Comparison of ENCODE assay signal across 29 mouse cellular contexts in genomic region chr16:88412287-88412686, GRCm38 (mm10).
DNase-seq lines count a peak whose midpoint lies in the region; ATAC-seq lines count a peak whose summit lies in the region.
"Had no signal": no experiment of that assay in that cellular context is flagged by ENCODE, and none has a peak within 500 bp of the region (broad histone marks: within the 10 kb centered on the region; RNA-seq: fewer than 3 reads in every experiment).

No protein-coding gene starts in this region.

- no peak overlapping the region for H3K27ac ChIP-seq in liver, embryonic 15.5 days (replicated peaks)
- no peak overlapping the region for H3K27ac ChIP-seq in liver, embryonic 12.5 days
- H3K27ac ChIP-seq in intestine, embryonic 14.5 days (ENCODE audit: low read depth) = no peak overlapping the region
- H3K27ac ChIP-seq: forebrain, embryonic 13.5 days; hindbrain, embryonic 10.5 days; hindbrain, embryonic 15.5 days; layer of hippocampus, adult 2 months; left cerebral cortex, adult 2 months; limb, embryonic 12.5 days; liver, embryonic 14.5 days; macrophage; midbrain, embryonic 13.5 days; neural tube, embryonic 15.5 days had no signal

- H3K4me1 ChIP-seq in liver, embryonic 15.5 days (replicated peaks) = no peaks in the 10 kb centered on the region
- no peaks in the 10 kb centered on the region for H3K4me1 ChIP-seq in liver, embryonic 12.5 days
- H3K4me1 ChIP-seq in intestine, embryonic 14.5 days (replicated peaks; ENCODE audit: control insufficient read depth, insufficient read depth, low read length) = no peaks in the 10 kb centered on the region
- H3K4me1 ChIP-seq: forebrain, embryonic 13.5 days; hindbrain, embryonic 10.5 days; hindbrain, embryonic 15.5 days; limb, embryonic 12.5 days; midbrain, embryonic 13.5 days; neural tube, embryonic 15.5 days had no signal

- 75% methylated on average over 1 of the region's 1 CpGs for WGBS in liver, embryonic 15.5 days (ENCODE audit: insufficient replicate concordance)
- WGBS in liver, embryonic 12.5 days (ENCODE audit: insufficient replicate concordance) = 82% methylated on average over 1 of the region's 1 CpGs
- 66% methylated on average over 1 of the region's 1 CpGs for WGBS in intestine, embryonic 14.5 days

- H3K4me3 ChIP-seq in liver, embryonic 15.5 days (replicated peaks) = no peak overlapping the region
- H3K4me3 ChIP-seq in liver, embryonic 12.5 days = no peak overlapping the region
- no peak overlapping the region for H3K4me3 ChIP-seq in intestine, embryonic 14.5 days (ENCODE audit: low read depth, low read length)
- H3K4me3 ChIP-seq: forebrain, embryonic 13.5 days; hindbrain, embryonic 10.5 days; hindbrain, embryonic 15.5 days; layer of hippocampus, adult 2 months; left cerebral cortex, adult 2 months; limb, embryonic 12.5 days; midbrain, embryonic 13.5 days; neural tube, embryonic 15.5 days had no signal

- no peak overlapping the region for H3K9ac ChIP-seq in liver, embryonic 15.5 days
- no peak overlapping the region for H3K9ac ChIP-seq in liver, embryonic 12.5 days
- no peak overlapping the region for H3K9ac ChIP-seq in intestine, embryonic 14.5 days (ENCODE audit: low read length)
- H3K9ac ChIP-seq: forebrain, embryonic 13.5 days; hindbrain, embryonic 15.5 days; limb, embryonic 12.5 days; liver, embryonic 14.5 days; midbrain, embryonic 13.5 days; neural tube, embryonic 15.5 days had no signal

- ATAC-seq in liver, embryonic 15.5 days (ENCODE audit: insufficient read depth) = peak; percentile 49; the same call in 1 of the 2 replicates
- ATAC-seq in liver, embryonic 12.5 days = no peak
- ATAC-seq in intestine, embryonic 14.5 days (replicated peaks; ENCODE audit: low FRiP score, low TSS enrichment, low read depth) = peak; percentile 87
- ATAC-seq: forebrain, embryonic 13.5 days; inflammation-experienced regulatory T-cells, adult 6 months; lung, postnatal 0 days; midbrain, embryonic 13.5 days had no signal

- no peaks in the 10 kb centered on the region for H3K36me3 ChIP-seq in liver, embryonic 15.5 days (replicated peaks)
- H3K36me3 ChIP-seq in liver, embryonic 12.5 days = no peaks in the 10 kb centered on the region
- no peaks in the 10 kb centered on the region for H3K36me3 ChIP-seq in intestine, embryonic 14.5 days (ENCODE audit: control insufficient read depth, insufficient read depth, low read length)
- H3K36me3 ChIP-seq: G1E; hindbrain, embryonic 10.5 days; hindbrain, embryonic 15.5 days; limb, embryonic 12.5 days; midbrain, embryonic 13.5 days; neural tube, embryonic 15.5 days had no signal

- H3K4me2 ChIP-seq in liver, embryonic 15.5 days = no peak overlapping the region
- H3K4me2 ChIP-seq in liver, embryonic 12.5 days = no peak overlapping the region
- no peak overlapping the region for H3K4me2 ChIP-seq in intestine, embryonic 14.5 days (ENCODE audit: low read length)
- H3K4me2 ChIP-seq: forebrain, embryonic 13.5 days; hindbrain, embryonic 15.5 days; limb, embryonic 12.5 days; midbrain, embryonic 13.5 days; neural tube, embryonic 15.5 days had no signal

- H3K9me3 ChIP-seq in liver, embryonic 15.5 days (replicated peaks) = no peaks in the 10 kb centered on the region
- H3K9me3 ChIP-seq in liver, embryonic 12.5 days (replicated peaks) = no peaks in the 10 kb centered on the region
- no peaks in the 10 kb centered on the region for H3K9me3 ChIP-seq in intestine, embryonic 14.5 days (ENCODE audit: control insufficient read depth, low read length)
- H3K9me3 ChIP-seq: forebrain, embryonic 13.5 days; hindbrain, embryonic 10.5 days; hindbrain, embryonic 15.5 days; limb, embryonic 12.5 days; midbrain, embryonic 13.5 days; neural tube, embryonic 15.5 days had no signal

- DNase-seq in kidney, adult 9 months = peak; percentile 66
- no peak for DNase-seq in kidney, adult 18-20 months
- DNase-seq in intestine, embryonic 14.5 days (ENCODE audit: low spot score) = no peak
- peak; percentile 13 for DNase-seq in kidney, postnatal 14 days
- DNase-seq in right cerebral cortex, postnatal 4 days = no peak
- DNase-seq in thymus, postnatal 14 days = no peak
- DNase-seq: adrenal gland, postnatal 14 days; cerebellum, adult 11 months; cerebellum, adult 9-10 months; cerebellum, postnatal 36 days; gastrocnemius, postnatal 10 days; heart, postnatal 14 days; retina, postnatal 1 day; right cerebral cortex, postnatal 14 days had no signal

- H3K27me3 ChIP-seq in liver, embryonic 15.5 days = no peaks in the 10 kb centered on the region
- no peaks in the 10 kb centered on the region for H3K27me3 ChIP-seq in liver, embryonic 12.5 days (replicated peaks)
- no peaks in the 10 kb centered on the region for H3K27me3 ChIP-seq in intestine, embryonic 14.5 days (replicated peaks; ENCODE audit: control insufficient read depth, insufficient read depth, low read length)
- H3K27me3 ChIP-seq: forebrain, embryonic 13.5 days; hindbrain, embryonic 15.5 days; limb, embryonic 12.5 days; midbrain, embryonic 13.5 days; neural tube, embryonic 15.5 days had no signal

Comparison
In these comparisons a context has a peak if more than half of its experiments do, and no peak if none do; other contexts are left out.
1. DNase-seq: peak in kidney, adult 9 months (single experiment) and kidney, postnatal 14 days (single experiment); none in kidney, adult 18-20 months (single experiment), intestine, embryonic 14.5 days (single experiment), right cerebral cortex, postnatal 4 days (single experiment) and thymus, postnatal 14 days (single experiment).